Mouse (Mus musculus) spleen, embryonic (tissue): ENCODE measurements around the gene Phf21a.

Experiments used
- CTCF ChIA-PET: fragments of 350-600 bp; sonication (Branson Sonifier 250); formaldehyde crosslinking; loops from one replicate; lab custom pipeline; 2022; lab: Charles Lee

The Phf21a gene

DNA sequence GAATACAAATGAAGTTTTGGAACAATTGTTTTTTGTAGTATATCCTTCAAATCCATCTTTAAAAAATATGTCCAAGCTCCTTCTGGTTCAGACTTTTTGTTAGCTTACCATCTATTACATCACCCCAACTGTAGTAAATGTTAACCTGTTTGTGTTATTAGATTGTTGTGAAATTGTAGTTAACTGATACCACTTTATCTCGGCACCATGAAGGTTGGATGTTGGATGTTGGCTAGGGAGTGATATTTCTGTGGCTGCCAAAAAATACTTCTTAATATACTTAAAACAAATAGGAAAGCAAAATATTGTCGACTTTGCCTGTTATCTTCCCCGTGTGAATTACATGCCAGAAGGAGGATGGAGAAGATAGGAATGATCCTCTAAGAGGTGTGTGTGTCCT is 184.9 kb downstream of the Phf21a start:
- CTCF ChIA-PET, result interaction anchor here (0.6 kb wide), 1 partner anchor 88 kb away, joined by 10 read pairs; no protein-coding TSS in a partner anchor

- CTCF ChIA-PET, result no interaction called here
Observed at GRCm38 (mm10) chr2:92278663-92279062, 185.7 kb downstream of the Phf21a start.

GRCm38 (mm10) chr2:92279398-92279797 is 186.5 kb downstream of the Phf21a start:
- CTCF ChIA-PET, result interaction anchor here (0.6 kb wide), 1 partner anchor 1792 kb away, joined by 3 read pairs; no protein-coding TSS in a partner anchor

GRCm38 (mm10) chr2:92285597-92285996 is 192.7 kb downstream of the Phf21a start:
- CTCF ChIA-PET, result no interaction called here

DNA sequence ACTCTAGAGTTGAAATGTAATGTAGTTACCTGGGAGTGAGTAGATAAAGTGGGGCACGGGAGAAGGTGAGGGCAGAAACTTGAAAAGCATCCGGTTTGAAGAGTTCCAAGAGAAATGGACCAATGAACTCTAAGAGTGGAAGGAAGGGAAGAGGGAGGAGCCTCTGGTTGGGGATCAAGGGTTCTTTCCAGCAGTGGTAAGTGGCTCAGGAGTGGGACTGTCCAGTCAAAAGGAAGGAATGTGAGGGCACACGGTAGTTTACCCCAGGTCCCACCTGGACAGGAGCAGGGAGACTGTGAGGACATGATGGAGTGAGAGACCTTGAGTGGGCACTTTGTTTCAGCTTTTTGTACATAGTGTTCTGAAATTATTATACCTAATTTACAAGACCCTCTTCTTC is 196.4 kb downstream of the Phf21a start:
- CTCF ChIA-PET, result no interaction called here

GRCm38 (mm10) chr2:92291526-92291925 is 198.6 kb downstream of the Phf21a start:
- CTCF ChIA-PET, result interaction anchor here (1.0 kb wide), 1 partner anchor 39 kb away, joined by 3 read pairs; no protein-coding TSS in a partner anchor

GRCm38 (mm10) chr2:92296402-92296801 is 203.5 kb downstream of the Phf21a start:
- CTCF ChIA-PET, result interaction anchor here (1.1 to 1.2 kb wide), 2 partner anchors 27 kb away, joined by 3 read pairs; no protein-coding TSS in a partner anchor

- CTCF ChIA-PET, result no interaction called here
Observed at GRCm38 (mm10) chr2:92299896-92300295, 207.0 kb downstream of the Phf21a start.

DNA sequence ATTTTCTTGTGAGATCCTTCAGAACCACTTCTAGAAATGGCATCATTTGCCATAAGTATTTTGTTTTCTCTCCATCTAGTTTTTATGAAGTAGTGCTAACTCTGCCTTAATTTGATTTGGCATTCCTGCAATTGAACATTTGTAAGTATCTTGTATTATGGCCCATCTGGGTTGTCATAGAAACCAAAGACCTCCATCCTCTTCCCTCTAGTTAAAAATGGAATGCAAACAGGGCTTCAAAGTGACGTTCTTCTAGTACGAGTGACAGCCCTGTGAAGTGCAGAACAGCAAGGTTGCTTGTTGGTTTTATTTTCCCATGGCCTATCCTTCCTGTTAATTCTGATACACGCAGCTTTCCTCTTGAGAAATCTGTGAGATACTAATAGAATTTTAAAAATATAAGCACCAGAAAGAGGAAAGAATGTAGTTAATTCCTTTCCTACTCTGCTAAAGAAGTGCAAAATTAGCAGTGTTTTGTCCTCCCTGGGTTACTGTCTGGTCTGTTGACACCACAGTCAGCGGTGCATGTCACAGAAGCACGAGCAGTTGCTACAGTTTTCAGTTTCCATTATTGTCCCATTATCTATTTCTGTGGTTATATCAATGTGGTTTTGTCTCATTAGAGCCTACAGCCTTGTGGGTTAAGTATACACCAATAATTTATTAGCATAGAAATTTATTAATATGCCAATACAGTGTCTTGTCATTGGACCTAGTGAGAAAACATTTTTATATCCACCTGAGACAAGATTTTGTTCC is 209.1 kb downstream of the Phf21a start:
- CTCF ChIA-PET, result no interaction called here

DNA sequence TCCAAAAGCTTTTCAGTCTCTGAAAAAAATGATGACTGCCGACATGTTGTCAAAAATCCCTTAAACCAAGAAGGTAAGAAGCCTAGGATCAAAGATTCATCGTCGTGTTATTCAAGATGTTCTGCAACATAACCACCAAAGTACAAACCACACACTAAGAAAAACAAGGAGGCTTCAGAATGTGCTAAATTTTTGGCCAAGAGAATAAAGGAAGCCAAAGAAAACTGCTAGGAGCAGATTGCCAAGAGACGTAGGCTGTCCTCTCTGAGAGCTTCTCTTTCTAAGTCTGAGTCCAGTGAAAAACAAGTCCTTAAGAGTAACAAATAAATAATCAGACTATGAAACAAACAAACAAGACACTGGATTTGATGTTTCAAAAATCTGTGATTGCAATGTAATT is 219.6 kb downstream of the Phf21a start:
- CTCF ChIA-PET, result interaction anchor here (0.6 kb wide), 1 partner anchor 104 kb away, joined by 3 read pairs; no protein-coding TSS in a partner anchor

DNA sequence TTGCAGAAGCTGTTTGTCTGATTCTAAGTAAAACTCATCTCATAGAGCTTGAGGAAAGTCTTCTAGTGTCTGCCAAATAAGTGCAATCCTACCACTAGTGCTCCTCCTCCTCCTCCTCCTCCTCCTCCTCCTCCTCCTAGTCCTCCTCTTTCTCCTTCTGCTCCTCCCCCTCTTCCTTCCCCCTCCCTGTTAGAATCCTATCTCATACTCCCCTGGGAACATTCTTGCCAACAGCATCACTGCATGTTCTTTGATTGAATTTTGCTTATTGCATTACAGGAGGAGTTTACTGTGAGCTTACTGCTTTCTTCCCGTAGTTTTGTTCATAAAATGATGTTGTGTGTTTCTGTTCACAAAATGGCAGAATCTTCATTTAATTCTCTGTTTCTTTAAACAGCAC is 221.1 kb downstream of the Phf21a start:
- CTCF ChIA-PET, result no interaction called here

GRCm38 (mm10) chr2:92316652-92317051 is 223.7 kb downstream of the Phf21a start:
- CTCF ChIA-PET, result no interaction called here

DNA sequence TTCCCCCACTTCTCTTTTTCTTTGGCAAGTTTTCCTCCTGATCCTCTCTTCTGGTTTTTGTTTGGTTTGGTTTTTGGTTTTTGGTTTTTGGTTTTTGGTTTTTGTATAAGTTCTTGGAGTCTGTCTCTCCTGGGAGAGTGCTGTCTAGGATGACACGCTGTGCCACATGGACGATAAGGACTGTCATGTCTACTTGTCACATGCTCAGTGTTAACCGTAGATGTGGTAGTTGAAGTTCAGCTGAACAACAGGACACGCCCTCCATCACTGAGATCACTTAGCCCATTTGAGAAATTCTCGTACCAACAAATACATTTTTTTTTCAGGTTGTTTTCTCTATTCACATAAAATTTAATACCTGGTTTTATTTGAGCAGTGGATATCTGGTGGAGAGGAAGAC is 224.3 kb downstream of the Phf21a start:
- CTCF ChIA-PET, result no interaction called here

DNA sequence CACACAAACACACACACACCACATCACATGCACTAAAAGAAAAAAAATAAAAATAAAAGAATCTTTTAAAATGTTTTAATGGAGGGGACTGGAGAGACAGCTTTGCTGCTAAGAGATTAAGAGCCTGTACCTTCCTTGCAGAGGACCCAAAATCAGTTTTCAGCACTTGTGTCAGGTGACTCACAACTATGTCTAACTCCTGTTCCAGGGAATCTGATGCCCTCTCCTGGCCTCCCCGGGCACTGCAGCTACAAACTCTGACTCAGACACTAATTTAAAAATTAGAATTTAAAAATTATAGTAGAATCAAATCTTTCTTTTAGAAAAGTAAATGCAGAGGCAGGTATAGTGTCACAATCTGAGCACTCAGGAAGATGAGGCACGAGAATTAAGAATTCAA is 229.8 kb downstream of the Phf21a start:
- CTCF ChIA-PET, result interaction anchor here (0.6 to 1.4 kb wide), 3 partner anchors 27 to 123 kb away, joined by 3 to 13 read pairs (median 3); no protein-coding TSS in a partner anchor

- CTCF ChIA-PET, result no interaction called here
Observed at GRCm38 (mm10) chr2:92325676-92326075, 232.8 kb downstream of the Phf21a start.

GRCm38 (mm10) chr2:92326221-92326620 is 233.3 kb downstream of the Phf21a start:
- CTCF ChIA-PET, result no interaction called here

DNA sequence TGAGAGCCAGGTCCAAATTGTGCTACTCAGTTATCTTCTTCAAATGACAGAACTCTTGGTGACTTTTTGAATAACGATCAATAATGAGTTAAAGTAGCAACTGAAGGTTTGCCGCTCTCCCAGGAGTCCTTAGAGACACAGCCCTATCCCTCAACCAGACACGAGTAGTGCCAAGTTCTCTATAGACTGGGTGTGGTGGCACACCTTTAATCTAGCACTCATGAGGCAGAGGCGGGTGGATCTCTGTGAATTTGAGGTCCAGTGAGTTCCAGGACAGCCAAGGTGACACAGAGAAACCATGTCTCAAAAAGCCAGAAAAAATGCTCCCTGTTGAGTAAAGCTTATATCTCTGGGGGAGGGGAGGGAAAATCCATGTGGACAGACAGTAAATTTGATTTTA is 234.7 kb downstream of the Phf21a start:
- CTCF ChIA-PET, result no interaction called here

DNA sequence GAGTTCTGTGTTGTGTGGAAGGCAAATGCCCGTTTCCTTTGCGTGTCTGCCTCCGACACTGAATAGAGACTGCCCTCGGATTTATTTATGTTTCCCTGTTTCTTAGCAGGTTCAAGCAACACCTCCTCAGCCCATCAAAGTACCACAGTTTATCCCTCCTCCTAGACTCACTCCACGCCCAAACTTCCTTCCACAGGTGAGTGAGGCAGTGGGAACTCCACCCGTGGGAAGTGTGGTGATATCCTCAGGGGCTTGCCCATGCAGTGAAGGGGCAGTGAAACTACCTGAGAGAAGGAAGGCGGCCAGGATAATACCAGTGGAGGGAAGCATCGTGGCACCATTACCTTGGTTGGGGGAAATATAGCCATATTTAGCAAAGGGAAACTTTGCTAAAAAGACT is 235.3 kb downstream of the Phf21a start:
- CTCF ChIA-PET, result no interaction called here

GRCm38 (mm10) chr2:92330840-92331239 is 237.9 kb downstream of the Phf21a start:
- CTCF ChIA-PET, result interaction anchor here (0.6 to 1.3 kb wide), 2 partner anchors 39 to 109 kb away, joined by 3 to 4 read pairs; no protein-coding TSS in a partner anchor

- CTCF ChIA-PET, result no interaction called here
Observed at GRCm38 (mm10) chr2:92331410-92331809, 238.5 kb downstream of the Phf21a start.

GRCm38 (mm10) chr2:92331871-92332270 is 239.0 kb downstream of the Phf21a start:
- CTCF ChIA-PET, result no interaction called here

GRCm38 (mm10) chr2:92342418-92342817 is 249.5 kb downstream of the Phf21a start:
- CTCF ChIA-PET, result no interaction called here

- CTCF ChIA-PET, result interaction anchor here (0.5 kb wide), 2 partner anchors 52 to 1345 kb away, joined by 10 to 19 read pairs; no protein-coding TSS in a partner anchor
Observed at GRCm38 (mm10) chr2:92347191-92347590, 254.3 kb downstream of the Phf21a start.
